Mouse (Mus musculus): ENCODE results near the gene Hs3st4. TPM values are rescaled to one million over a fixed set of nuclear protein-coding genes. Genes with fewer than 3 reads are reported as not detected.

Hs3st4 gene
- total RNA-seq, 1 experiment, result 0.40 TPM

GRCm38 (mm10) chr7:123965515-123965914 is 17.2 kb upstream of the Hs3st4 start:
- no peaks in the 10 kb centered on the region for H3K36me3 ChIP-seq (ENCODE audit: control insufficient read depth, insufficient read depth, low read length, poor library complexity, severe bottlenecking)

GRCm38 (mm10) chr7:123975441-123975840 is 7.2 kb upstream of the Hs3st4 start:
- no peak for TF ChIP-seq CHD2 (IDR thresholded peaks at IDR 0.05; ENCODE audit: low read depth, low read length)
- DNase-seq (ENCODE audit: low read depth, low spot score), result no peak

More at GRCm38 (mm10) chr7:123965515-123965914, 17.2 kb upstream of the Hs3st4 start:
- peak; percentile 7 for DNase-seq (ENCODE audit: low read depth, low spot score)
- H3K9me3 ChIP-seq (ENCODE audit: control insufficient read depth, insufficient read depth, low read depth, low read length), result peaks cover 1% of the 10 kb centered on the region; the same call in 1 of the 2 replicates
- in situ Hi-C loops (cut with MboI; ENCODE audit: low sequenced_read_pairs in 2 of 2, unreplicated experiment in 2 of 2), result no loop called here
- H3K4me3 ChIP-seq (ENCODE audit: insufficient read depth in 1 of 2, low read depth in 1 of 2, low read length in 2 of 2, poor library complexity in 1 of 2, severe bottlenecking in 1 of 2), result no peak overlapping the region
- no peak overlapping the region for H3K9ac ChIP-seq (ENCODE audit: insufficient read depth, low read depth, low read length, poor library complexity, severe bottlenecking)
- H3K27ac ChIP-seq (ENCODE audit: insufficient read depth, low read depth, low read length, poor library complexity, severe bottlenecking), result no peak overlapping the region
- no peak for TF ChIP-seq ZNF384 (IDR thresholded peaks at IDR 0.05; ENCODE audit: low read depth, low read length)
- TF ChIP-seq HCFC1 (IDR thresholded peaks at IDR 0.05; ENCODE audit: borderline replicate concordance, insufficient read depth, low read length), result no peak
- TF ChIP-seq ZC3H11A (IDR thresholded peaks at IDR 0.05; ENCODE audit: borderline replicate concordance, low read depth, low read length), result no peak
- TF ChIP-seq MAFK (IDR thresholded peaks at IDR 0.05; ENCODE audit: insufficient read depth, low read depth, low read length), result no peak
- no peak for TF ChIP-seq CHD2 (IDR thresholded peaks at IDR 0.05; ENCODE audit: low read depth, low read length)
- no peaks in the 10 kb centered on the region for H3K4me1 ChIP-seq (ENCODE audit: control insufficient read depth in 2 of 2, insufficient read depth in 2 of 2, low read length in 2 of 2, poor library complexity in 1 of 2)

GRCm38 (mm10) chr7:123981435-123981834 is 1.2 kb upstream of the Hs3st4 start:
- Histone ChIP-seq H3K9ac (ENCODE audit: insufficient read depth, low read depth, low read length, poor library complexity, severe bottlenecking) (no peak overlapping the region), H3K36me3 (ENCODE audit: control insufficient read depth, insufficient read depth, low read length, poor library complexity, severe bottlenecking) (no peaks in the 10 kb centered on the region), H3K4me3 (ENCODE audit: insufficient read depth in 1 of 2, low read depth in 1 of 2, low read length in 2 of 2, poor library complexity in 1 of 2, severe bottlenecking in 1 of 2) (no peak overlapping the region), H3K9me3 (ENCODE audit: control insufficient read depth, insufficient read depth, low read depth, low read length) (no peaks in the 10 kb centered on the region), H3K4me1 (ENCODE audit: control insufficient read depth in 2 of 2, insufficient read depth in 2 of 2, low read length in 2 of 2, poor library complexity in 1 of 2) (no peaks in the 10 kb centered on the region), H3K27ac (ENCODE audit: insufficient read depth, low read depth, low read length, poor library complexity, severe bottlenecking) (no peak overlapping the region)
- DNase-seq (ENCODE audit: low read depth, low spot score), result no peak
- TF ChIP-seq HCFC1 (IDR thresholded peaks at IDR 0.05; ENCODE audit: borderline replicate concordance, insufficient read depth, low read length) (no peak), MAFK (IDR thresholded peaks at IDR 0.05; ENCODE audit: insufficient read depth, low read depth, low read length) (no peak), ZC3H11A (IDR thresholded peaks at IDR 0.05; ENCODE audit: borderline replicate concordance, low read depth, low read length) (no peak), ZNF384 (IDR thresholded peaks at IDR 0.05; ENCODE audit: low read depth, low read length) (no peak), CHD2 (IDR thresholded peaks at IDR 0.05; ENCODE audit: low read depth, low read length) (no peak)
- in situ Hi-C loops (cut with MboI; ENCODE audit: low sequenced_read_pairs in 2 of 2, unreplicated experiment in 2 of 2), result no loop called here

More at GRCm38 (mm10) chr7:123975441-123975840, 7.2 kb upstream of the Hs3st4 start:
- no peaks in the 10 kb centered on the region for H3K9me3 ChIP-seq (ENCODE audit: control insufficient read depth, insufficient read depth, low read depth, low read length)
- H3K36me3 ChIP-seq (ENCODE audit: control insufficient read depth, insufficient read depth, low read length, poor library complexity, severe bottlenecking), result no peaks in the 10 kb centered on the region
- H3K27ac ChIP-seq (ENCODE audit: insufficient read depth, low read depth, low read length, poor library complexity, severe bottlenecking), result no peak overlapping the region
- H3K4me1 ChIP-seq (ENCODE audit: control insufficient read depth in 2 of 2, insufficient read depth in 2 of 2, low read length in 2 of 2, poor library complexity in 1 of 2), result no peaks in the 10 kb centered on the region
- H3K9ac ChIP-seq (ENCODE audit: insufficient read depth, low read depth, low read length, poor library complexity, severe bottlenecking), result no peak overlapping the region
- in situ Hi-C loops (cut with MboI; ENCODE audit: low sequenced_read_pairs in 2 of 2, unreplicated experiment in 2 of 2), result no loop called here
- H3K4me3 ChIP-seq (ENCODE audit: insufficient read depth in 1 of 2, low read depth in 1 of 2, low read length in 2 of 2, poor library complexity in 1 of 2, severe bottlenecking in 1 of 2), result no peak overlapping the region

- H3K9me3 ChIP-seq (ENCODE audit: control insufficient read depth, insufficient read depth, low read depth, low read length), result no peaks in the 10 kb centered on the region
- no peak overlapping the region for H3K27ac ChIP-seq (ENCODE audit: insufficient read depth, low read depth, low read length, poor library complexity, severe bottlenecking)
- no peaks in the 10 kb centered on the region for H3K4me1 ChIP-seq (ENCODE audit: control insufficient read depth in 2 of 2, insufficient read depth in 2 of 2, low read length in 2 of 2, poor library complexity in 1 of 2)
- DNase-seq (ENCODE audit: low read depth, low spot score), result peak; percentile 2
- peak overlapping the region; percentile 65 for H3K9ac ChIP-seq (ENCODE audit: insufficient read depth, low read depth, low read length, poor library complexity, severe bottlenecking)
- TF ChIP-seq MAFK (IDR thresholded peaks at IDR 0.05; ENCODE audit: insufficient read depth, low read depth, low read length), result no peak
- TF ChIP-seq ZNF384 (IDR thresholded peaks at IDR 0.05; ENCODE audit: low read depth, low read length), result no peak
- TF ChIP-seq HCFC1 (IDR thresholded peaks at IDR 0.05; ENCODE audit: borderline replicate concordance, insufficient read depth, low read length), result no peak
- no peak for TF ChIP-seq CHD2 (IDR thresholded peaks at IDR 0.05; ENCODE audit: low read depth, low read length)
- TF ChIP-seq ZC3H11A (IDR thresholded peaks at IDR 0.05; ENCODE audit: borderline replicate concordance, low read depth, low read length), result no peak
- no peaks in the 10 kb centered on the region for H3K36me3 ChIP-seq (ENCODE audit: control insufficient read depth, insufficient read depth, low read length, poor library complexity, severe bottlenecking)
- peak overlapping the region; percentile 74 to 81 for H3K4me3 ChIP-seq (ENCODE audit: insufficient read depth in 1 of 2, low read depth in 1 of 2, low read length in 2 of 2, poor library complexity in 1 of 2, severe bottlenecking in 1 of 2)
- in situ Hi-C loops (cut with MboI; ENCODE audit: low sequenced_read_pairs in 2 of 2, unreplicated experiment in 2 of 2), result no loop called here
Measured at GRCm38 (mm10) chr7:123982010-123982409, 659 bp upstream of the Hs3st4 start.
